In the genomic region with DNA sequence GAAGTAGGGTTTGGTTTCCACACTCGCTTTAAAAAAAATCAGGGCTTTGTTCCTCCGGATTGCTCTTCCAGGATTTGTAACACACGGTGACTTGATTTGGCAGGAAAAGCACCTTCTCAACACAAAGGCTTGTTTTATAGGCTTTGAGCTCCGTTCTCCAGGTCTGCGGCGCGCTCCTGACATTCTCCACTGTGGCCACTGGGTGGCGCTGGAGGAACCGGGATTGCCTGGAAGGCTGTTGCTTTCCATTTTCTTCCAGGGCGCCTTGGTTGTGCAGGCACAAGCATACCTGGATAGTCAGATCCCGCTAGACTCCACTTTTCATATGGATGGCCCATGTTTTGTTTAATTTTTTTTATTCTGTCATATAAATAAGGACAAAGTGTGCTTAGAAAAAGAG, we compare ENCODE assay signal across 8 mouse cellular contexts. TPM values are rescaled to one million over a fixed set of nuclear protein-coding genes. Genes with fewer than 3 reads are reported as not detected.
DNase-seq lines count a peak whose midpoint lies in the region; ATAC-seq and TF ChIP-seq lines count a peak whose summit lies in the region.

No protein-coding gene starts in this region.

- 0 out of 2 replicates have a peak, but pooled peaks cover 6% of the 10 kb centered on the region for H3K4me1 ChIP-seq in hindbrain, embryonic 15.5 days (replicated peaks)
- 0 out of 2 replicates have a peak, but pooled peaks cover 5% of the 10 kb centered on the region for H3K4me1 ChIP-seq in midbrain, embryonic 10.5 days
- no peaks in the 10 kb centered on the region for H3K4me1 ChIP-seq in small intestine, adult 2 months (ENCODE audit: control insufficient read depth, insufficient read depth, insufficient read length, low read length)

- H3K9me3 ChIP-seq in hindbrain, embryonic 15.5 days, result no peaks in the 10 kb centered on the region
- H3K9me3 ChIP-seq in midbrain, embryonic 10.5 days (replicated peaks), result no peaks in the 10 kb centered on the region

- WGBS in hindbrain, embryonic 15.5 days, result 7% methylated on average over 11 of the region's 11 CpGs
- 11% methylated on average over 11 of the region's 11 CpGs for WGBS in midbrain, embryonic 10.5 days
- 4% methylated on average over 11 of the region's 11 CpGs for WGBS in small intestine, adult 2 months

- no peak overlapping the region for H3K9ac ChIP-seq in hindbrain, embryonic 15.5 days

- H3K36me3 ChIP-seq in hindbrain, embryonic 15.5 days, result no peaks in the 10 kb centered on the region
- H3K36me3 ChIP-seq in midbrain, embryonic 10.5 days, result no peaks in the 10 kb centered on the region
- H3K36me3 ChIP-seq in small intestine, adult 2 months (ENCODE audit: control insufficient read depth, insufficient read depth, low read length), result no peaks in the 10 kb centered on the region

- TF ChIP-seq CTCF in left cerebral cortex, adult 2 months (IDR thresholded peaks at IDR 0.05), result no peak; the same call in none of the 2 replicates
- TF ChIP-seq CTCF in small intestine, adult 2 months (IDR thresholded peaks at IDR 0.05; ENCODE audit: extremely low read depth, insufficient read length, insufficient replicate concordance, low read depth, low read length), result peak; percentile 79

- no peaks in the 10 kb centered on the region; the same call in 1 of the 2 replicates for H3K27me3 ChIP-seq in hindbrain, embryonic 15.5 days
- no peaks in the 10 kb centered on the region for H3K27me3 ChIP-seq in midbrain, embryonic 10.5 days (ENCODE audit: low read depth, poor library complexity, severe bottlenecking)
- H3K27me3 ChIP-seq in small intestine, adult 2 months (ENCODE audit: control insufficient read depth, insufficient read depth, low read length), result no peaks in the 10 kb centered on the region

- H3K27ac ChIP-seq in hindbrain, embryonic 15.5 days (replicated peaks), result no peak overlapping the region
- no peak overlapping the region for H3K27ac ChIP-seq in left cerebral cortex, adult 2 months
- H3K27ac ChIP-seq in midbrain, embryonic 10.5 days (replicated peaks), result no peak overlapping the region
- H3K27ac ChIP-seq in small intestine, adult 2 months (ENCODE audit: insufficient read depth, low read depth, low read length), result no peak overlapping the region

- H3K4me2 ChIP-seq in hindbrain, embryonic 15.5 days, result peak overlapping the region; percentile 43

- H3K4me3 ChIP-seq in hindbrain, embryonic 15.5 days, result no peak overlapping the region
- no peak overlapping the region for H3K4me3 ChIP-seq in left cerebral cortex, adult 2 months
- H3K4me3 ChIP-seq in midbrain, embryonic 10.5 days, result no peak overlapping the region
- no peak overlapping the region for H3K4me3 ChIP-seq in small intestine, adult 2 months (ENCODE audit: low read depth, low read length)

- peak; percentile 65 for DNase-seq in WW6 (ENCODE audit: low read depth, low spot score)
- peak; percentile 85 to 87 for DNase-seq in cerebellum, postnatal 36 days
- peak; percentile 87 for DNase-seq in gastrocnemius, adult 18-20 months (ENCODE audit: low spot score)
- DNase-seq in left cerebral cortex, adult 2 months (ENCODE audit: extremely low spot score in 1 of 2, low spot score in 2 of 2), result peak; percentile 88 to 97
- peak; percentile 82 for DNase-seq in midbrain, embryonic 10.5 days (ENCODE audit: low spot score)

- intact Hi-C loops in left cerebral cortex, adult 2 months (cut with DNase I), result loop anchor here (1.0 to 2.0 kb wide), 3 partner anchors 80 to 273 kb away; no protein-coding TSS in a partner anchor

- TF ChIP-seq POLR2A in small intestine, adult 2 months (IDR thresholded peaks at IDR 0.05; ENCODE audit: low read depth, low read length), result no peak

- 0 out of 2 replicates have a peak, but pooled peaks have one; percentile 65 for ATAC-seq in hindbrain, embryonic 15.5 days (ENCODE audit: low FRiP score, low read depth)
- ATAC-seq in monocyte, adult 5-6 weeks (replicated peaks; ENCODE audit: insufficient number of reproducible peaks, low FRiP score, low TSS enrichment, poor library complexity, severe bottlenecking), result no peak; the same call in 1 of the 2 replicates

RNA-seq across cellular contexts. Expression of gene Cdkn2aip, which starts 29.7 kb away (rescaled TPM):
- 1 to 10 TPM; 5.0 to 5.7 TPM for total RNA-seq in gastrocnemius, adult 18-20 months (2021)
- polyA plus RNA-seq in hindbrain, embryonic 15.5 days (2015; fragmentation: Nextera tagmentation; extraction: Ambion mirVana), result 27.7 and 29.7 TPM in 2 replicates
- total RNA-seq in left cerebral cortex, adult 2 months (2021), result 10 to 100 TPM; 19.5 to 21.2 TPM
- 38.5 and 44.3 TPM in 2 replicates for polyA plus RNA-seq in midbrain, embryonic 10.5 days (2016; fragmentation: Nextera tagmentation; extraction: Ambion mirVana)
- polyA plus RNA-seq in small intestine, adult 2 months (2012; rRNA removed), result 8.8 and 18.5 TPM in 2 replicates
- total RNA-seq in monocyte, adult 5-6 weeks (2017), result 33.0 to 35.9 TPM (median 35.4 TPM) in 3 replicates
